Mouse (Mus musculus) brain, embryonic 14.5 days (tissue): ENCODE measurements around the gene Dpp6.

Source experiments
- CTCF ChIP-seq: fragments of 200-500 bp; IDR thresholded peaks from 2 replicates; pipeline ENCODE4 v1.5.1; 2012; ENCODE audit warnings: inconsistent platforms, mild to moderate bottlenecking, moderate library complexity, borderline replicate concordance; ENCODE audit not compliant: insufficient read depth, insufficient read length; ENCODE audit errors: extremely low read depth
- POLR2A ChIP-seq: fragments of 200-500 bp; IDR thresholded peaks from 2 replicates; pipeline ENCODE4 v1.6.1; 2012; ENCODE audit warnings: mild to moderate bottlenecking, inconsistent platforms, borderline replicate concordance; ENCODE audit not compliant: poor library complexity, insufficient read depth, insufficient read length, severe bottlenecking; ENCODE audit errors: extremely low read depth

DNA sequence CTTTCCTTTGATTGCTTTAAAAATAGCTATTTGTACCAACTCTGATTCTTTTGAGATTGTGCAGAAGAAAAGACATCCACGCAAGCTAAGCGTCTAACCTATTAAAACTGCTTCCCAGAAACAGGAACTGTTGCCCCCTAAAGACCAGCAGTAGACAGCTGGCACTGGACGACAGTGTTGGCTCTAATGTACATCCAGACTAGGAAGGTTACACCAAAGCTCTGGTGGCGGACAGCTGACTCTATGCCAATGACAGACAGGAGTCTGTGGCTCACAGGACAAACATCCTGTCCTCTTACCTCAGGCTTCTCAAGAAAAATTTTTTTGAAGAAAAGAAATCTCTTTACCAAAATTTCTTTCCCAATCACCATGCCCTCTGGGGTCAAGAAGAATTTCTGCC, 502.7 kb downstream of the Dpp6 start:
- TF ChIP-seq POLR2A, result no peak
- no peak for TF ChIP-seq CTCF
